Mouse (Mus musculus): ENCODE data around the gene Pgs1. TPM values are rescaled to one million over a fixed set of nuclear protein-coding genes. Genes with fewer than 3 reads are reported as not detected.

The Pgs1 gene
- total RNA-seq, 4 experiments from 2014 or later, result 52.7 to 76.9 (median 68.2) TPM

DNA sequence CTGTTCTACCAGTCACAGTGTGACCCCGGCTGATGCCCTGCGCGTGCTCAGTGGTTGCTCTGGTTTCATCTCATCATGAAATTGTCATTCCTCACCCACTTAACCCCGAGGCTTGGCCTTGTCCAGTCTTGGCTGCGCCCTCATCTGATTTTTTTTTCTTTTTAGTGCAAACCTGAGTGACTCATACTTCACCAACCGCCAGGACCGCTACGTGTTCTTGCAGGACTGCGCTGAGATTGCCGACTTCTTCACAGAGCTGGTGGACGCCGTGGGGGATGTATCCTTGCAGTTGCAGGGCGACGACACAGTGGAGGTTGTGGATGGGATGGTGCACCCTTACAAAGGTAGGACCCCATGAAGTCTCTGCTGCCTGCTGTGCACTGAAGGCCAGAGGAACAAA lies 17.1 kb downstream of the Pgs1 start:
- peak; percentile 72 for DNase-seq

GRCm38 (mm10) chr11:118003718-118004117 lies 17.6 kb downstream of the Pgs1 start:
- DNase-seq, result no peak

GRCm38 (mm10) chr11:118004217-118004616 lies 18.1 kb downstream of the Pgs1 start:
- DNase-seq, result no peak

DNA sequence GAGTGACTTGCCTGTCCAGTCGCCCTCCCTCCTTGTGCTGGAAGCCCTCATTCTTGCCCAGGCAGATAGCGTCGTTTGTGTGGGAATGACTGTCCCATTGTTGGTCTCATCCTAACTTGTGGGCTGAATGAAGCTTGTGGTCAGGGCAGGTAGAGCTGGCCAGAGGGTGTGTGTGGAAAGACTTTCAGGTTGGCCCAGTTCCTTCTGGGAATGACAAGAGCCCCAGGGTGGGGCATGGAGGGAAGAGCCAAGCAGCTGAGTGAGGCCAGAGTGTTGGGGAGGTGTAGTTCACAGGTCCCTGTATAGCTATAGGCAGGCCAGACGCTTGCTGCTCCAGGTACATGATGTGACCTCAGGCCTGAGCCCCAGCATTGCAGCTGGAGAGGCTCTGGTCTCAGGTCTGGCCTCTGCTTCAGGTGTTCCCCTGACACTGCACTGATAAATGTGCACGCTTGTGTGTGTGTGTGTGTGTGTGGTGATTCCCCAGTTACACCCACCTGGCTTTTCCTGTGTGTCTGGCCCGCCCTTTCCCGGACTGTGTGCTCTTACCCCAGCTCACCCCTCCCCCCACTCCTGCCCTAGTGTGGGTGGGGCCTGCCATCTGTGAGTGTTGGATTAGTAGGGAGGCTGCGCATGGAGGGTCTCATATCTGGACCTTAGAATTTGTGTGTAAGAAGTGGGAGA lies 21.5 kb downstream of the Pgs1 start:
- DNase-seq, result no peak

DNA sequence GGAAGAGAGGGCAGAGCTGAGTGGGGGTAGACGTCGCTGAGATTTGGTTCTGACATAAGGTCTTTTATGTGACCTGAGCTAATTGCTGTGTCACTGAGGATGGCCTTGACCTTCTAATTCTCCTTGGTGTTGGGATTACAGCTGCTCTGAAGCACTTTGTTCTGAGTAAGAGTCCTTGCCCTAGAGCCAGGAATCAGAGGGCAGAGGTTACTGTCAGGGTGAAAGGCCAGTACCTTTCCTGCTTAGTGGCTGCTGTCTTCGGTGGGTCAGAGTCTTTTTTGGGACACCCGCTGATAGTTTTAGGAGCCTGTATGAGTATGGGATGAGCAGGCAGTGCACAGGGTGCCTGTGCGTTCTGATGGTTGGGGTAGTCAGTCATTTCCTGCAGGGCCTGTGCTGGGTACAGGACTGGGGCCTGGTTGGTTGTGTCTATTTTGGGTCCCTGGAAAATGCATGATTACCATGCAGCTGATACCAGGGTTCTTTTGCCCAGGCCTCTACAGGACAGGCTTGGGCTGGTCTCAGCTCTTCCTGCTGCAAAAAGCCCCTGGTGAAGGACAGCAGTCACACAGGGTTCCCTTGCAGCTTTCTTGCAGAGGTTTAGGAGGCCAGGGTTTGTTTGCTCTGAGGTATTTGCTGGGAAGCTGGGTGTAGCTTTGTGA lies 22.2 kb downstream of the Pgs1 start:
- peak; percentile 52 for DNase-seq

- no peak for DNase-seq
These were observed 22.8 kb downstream of the Pgs1 start for GRCm38 (mm10) chr11:118008843-118009242.

GRCm38 (mm10) chr11:118009865-118010571 lies 23.9 kb downstream of the Pgs1 start:
- no peak for DNase-seq

- no peak for DNase-seq
These were observed 26.5 kb downstream of the Pgs1 start for GRCm38 (mm10) chr11:118012595-118012994.

GRCm38 (mm10) chr11:118013339-118013738 lies 27.2 kb downstream of the Pgs1 start:
- DNase-seq, result no peak

- DNase-seq, result no peak
These were observed 28.4 kb downstream of the Pgs1 start for GRCm38 (mm10) chr11:118014391-118014995.

GRCm38 (mm10) chr11:118015381-118016145 lies 29.5 kb downstream of the Pgs1 start:
- DNase-seq, result no peak

DNA sequence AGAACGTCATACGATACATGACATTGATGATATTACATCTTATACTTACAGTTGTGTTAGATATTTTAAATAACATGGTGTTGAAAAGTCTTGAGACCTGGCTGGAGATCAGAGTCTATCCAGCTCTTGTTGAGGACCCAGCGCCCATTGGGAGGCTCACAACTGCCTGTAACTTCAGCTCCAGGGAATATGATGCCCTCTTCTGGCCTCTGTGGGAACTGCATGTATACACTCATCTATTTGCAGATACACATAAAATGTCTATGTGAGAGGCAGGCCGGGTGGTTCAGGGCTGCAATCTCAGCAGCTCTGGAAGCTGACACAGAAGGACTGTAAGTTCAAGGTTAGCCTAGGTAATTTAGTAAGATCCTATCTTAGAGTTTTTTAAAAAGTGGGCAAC lies 32.2 kb downstream of the Pgs1 start:
- no peak for DNase-seq

GRCm38 (mm10) chr11:118021806-118022205 lies 35.7 kb downstream of the Pgs1 start:
- DNase-seq, result peak; percentile 65

- DNase-seq, result no peak
These were observed 37.4 kb downstream of the Pgs1 start for GRCm38 (mm10) chr11:118023475-118023874.

DNA sequence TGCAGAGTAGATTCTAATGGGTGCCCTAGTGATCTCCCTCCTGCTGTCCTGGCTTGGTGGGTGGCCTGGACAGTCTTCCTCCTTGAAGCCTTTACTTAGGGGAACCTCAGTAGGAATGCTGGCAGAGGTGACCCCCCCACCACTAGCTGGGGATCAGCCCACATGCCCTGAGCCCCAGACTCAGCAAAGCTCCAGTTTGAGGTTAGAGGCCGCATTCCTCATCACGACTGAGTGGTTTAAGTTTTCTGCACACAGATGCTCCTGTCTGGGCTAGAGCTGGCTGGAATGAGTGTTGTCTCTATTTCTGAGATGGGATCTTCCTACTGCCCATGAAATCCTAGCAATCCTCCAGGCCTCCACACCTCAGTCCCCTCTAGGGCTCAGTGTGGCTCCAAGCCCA lies 38.0 kb downstream of the Pgs1 start:
- DNase-seq, result no peak

DNA sequence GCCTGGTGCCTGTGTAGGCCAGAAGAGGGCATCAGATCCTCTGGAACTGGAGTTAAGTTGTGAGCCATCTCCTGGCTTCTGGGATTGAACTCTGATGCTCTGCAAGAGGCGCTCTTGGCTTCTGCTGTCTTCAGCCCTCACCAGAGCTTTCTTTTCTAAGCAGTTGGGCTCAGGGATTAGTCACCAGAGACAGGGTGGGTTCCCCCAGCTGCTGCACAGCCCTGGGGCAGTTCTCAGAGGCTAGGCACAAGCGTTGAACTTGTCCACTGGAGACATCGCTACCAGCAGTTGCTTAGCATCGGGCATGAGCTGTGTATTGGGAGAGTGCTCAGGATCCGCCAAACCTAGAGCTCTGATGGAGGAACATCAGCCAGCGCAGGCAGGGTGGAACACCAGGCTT lies 43.1 kb downstream of the Pgs1 start:
- DNase-seq, result no peak

GRCm38 (mm10) chr11:118031134-118031533 lies 45.0 kb downstream of the Pgs1 start:
- DNase-seq, result no peak

DNA sequence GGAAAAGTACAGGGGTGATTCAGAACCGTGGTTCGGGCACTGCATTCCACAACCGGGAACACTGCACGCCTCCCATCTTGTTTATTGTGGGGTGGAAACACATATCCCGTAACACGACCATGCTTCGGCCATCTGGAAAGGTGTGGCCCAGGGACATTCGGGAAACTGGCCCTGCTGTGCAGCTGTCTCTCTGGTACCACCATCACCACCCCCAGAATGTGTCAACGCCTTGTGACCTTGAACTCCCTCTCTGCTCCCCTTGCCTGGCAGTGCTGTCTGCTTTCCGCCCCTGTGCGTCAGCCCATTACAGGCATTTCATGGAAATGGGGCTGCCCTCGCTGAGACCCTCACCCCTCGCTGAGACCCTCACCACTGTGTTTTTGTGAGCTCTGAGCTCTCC lies 48.3 kb downstream of the Pgs1 start:
- no peak for DNase-seq

DNA sequence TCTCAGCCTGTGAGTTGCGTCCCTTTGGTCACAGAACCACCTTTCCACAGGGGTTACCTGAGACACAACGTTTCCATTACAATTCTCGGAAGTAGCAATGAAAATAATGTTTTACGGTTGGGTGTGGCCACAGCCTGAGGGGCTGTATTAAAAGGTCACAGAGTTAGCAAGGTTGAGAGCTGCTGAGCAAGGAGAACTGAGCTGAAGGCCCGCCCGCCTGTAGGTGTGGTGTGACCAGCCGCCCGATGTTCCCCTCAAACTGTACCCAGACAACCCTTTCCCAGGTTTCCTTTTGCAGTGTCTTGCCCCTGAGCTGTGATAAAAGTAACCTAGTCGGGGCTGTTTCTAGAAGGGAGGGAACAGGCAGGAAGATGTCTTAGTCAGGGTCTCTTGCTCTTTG lies 49.0 kb downstream of the Pgs1 start:
- DNase-seq, result no peak

GRCm38 (mm10) chr11:118042791-118043190 lies 56.7 kb downstream of the Pgs1 start:
- DNase-seq, result no peak

GRCm38 (mm10) chr11:118043293-118043907 lies 57.3 kb downstream of the Pgs1 start:
- no peak for DNase-seq

- no peak for DNase-seq
These were observed 63.5 kb downstream of the Pgs1 start for GRCm38 (mm10) chr11:118049641-118050040.

Measured in adrenal gland, adult 8-10 months (tissue).